Mouse (Mus musculus) thymus, postnatal 25 days (tissue): ENCODE measurements around the gene Lypd6b.

ENCODE experiments used
- DNase-seq: peaks from one replicate; pipeline ENCODE4 v3.0.0; 2022

The Lypd6b gene

GRCm38 (mm10) chr2:49952632-49953293, 165.3 kb downstream of the Lypd6b start:
- DNase-seq: no peak

- no peak for DNase-seq
Observed at GRCm38 (mm10) chr2:49957449-49957848, 170.0 kb downstream of the Lypd6b start.

- DNase-seq: no peak
Observed at GRCm38 (mm10) chr2:49961991-49962390, 174.5 kb downstream of the Lypd6b start.

- no peak for DNase-seq
Observed at GRCm38 (mm10) chr2:49964899-49965298, 177.4 kb downstream of the Lypd6b start.

GRCm38 (mm10) chr2:49967748-49968147, 180.3 kb downstream of the Lypd6b start:
- DNase-seq: no peak

GRCm38 (mm10) chr2:49970990-49971389, 183.5 kb downstream of the Lypd6b start:
- no peak for DNase-seq

- DNase-seq: no peak
Observed at GRCm38 (mm10) chr2:49978606-49979005, 191.1 kb downstream of the Lypd6b start.

GRCm38 (mm10) chr2:49979991-49980390, 192.5 kb downstream of the Lypd6b start:
- DNase-seq: no peak

- no peak for DNase-seq
Observed at GRCm38 (mm10) chr2:49983021-49983420, 195.5 kb downstream of the Lypd6b start.

GRCm38 (mm10) chr2:49984780-49985179, 197.3 kb downstream of the Lypd6b start:
- DNase-seq: no peak

GRCm38 (mm10) chr2:49995841-49996240, 208.4 kb downstream of the Lypd6b start:
- no peak for DNase-seq

GRCm38 (mm10) chr2:49997216-49997615, 209.7 kb downstream of the Lypd6b start:
- DNase-seq: no peak
